Mouse (Mus musculus) E14TG2a.4 (cell line): ENCODE data around the gene Ttc13.
A peak's percentile ranks its signal among the peaks of the same experiment; 100 is the strongest.

Experiments
- H3K27me3 ChIP-seq: 2 replicates; pipeline ENCODE4 v1.6.1; 2014; ENCODE audit warnings: low read length, control low read depth; ENCODE audit not compliant: insufficient read depth
- H3K36me3 ChIP-seq: 2 replicates; pipeline ENCODE4 v1.6.1; 2014; ENCODE audit warnings: low read length, control low read depth; ENCODE audit not compliant: insufficient read depth
- H3K4me1 ChIP-seq: replicated peaks from 2 replicates; pipeline ENCODE4 v1.6.1; 2014; ENCODE audit warnings: low read depth, low read length, control low read depth
- H3K4me3 ChIP-seq: replicated peaks from 2 replicates; pipeline ENCODE4 v1.5.1; 2014; ENCODE audit warnings: mild to moderate bottlenecking, low read length
- H3K9me3 ChIP-seq: 2 replicates; pipeline ENCODE4 v1.6.1; 2014; ENCODE audit warnings: low read length, control low read depth
- CTCF ChIP-seq: conservative IDR thresholded peaks from 2 replicates; pipeline ENCODE4 v1.5.1; 2014; ENCODE audit warnings: low read length
- NANOG ChIP-seq: IDR thresholded peaks from 2 replicates; pipeline ENCODE4 v1.6.1; 2014; ENCODE audit warnings: borderline replicate concordance, low read length, mixed read lengths
- POU5F1 ChIP-seq: IDR thresholded peaks from 2 replicates; pipeline ENCODE4 v1.6.1; 2014; ENCODE audit warnings: low read length, borderline replicate concordance

Ttc13 gene

GRCm38 (mm10) chr8:124695424-124696100 lies 26.2 kb downstream of the Ttc13 start:
- H3K4me3 ChIP-seq = no peak overlapping the region
- peaks cover 92% of the 10 kb centered on the region for H3K36me3 ChIP-seq
- H3K9me3 ChIP-seq = no peaks in the 10 kb centered on the region
- H3K4me1 ChIP-seq = no peaks in the 10 kb centered on the region
- H3K27me3 ChIP-seq = no peaks in the 10 kb centered on the region
- TF ChIP-seq CTCF (no peak), POU5F1 (no peak), NANOG (no peak)

- peaks cover 82% of the 10 kb centered on the region for H3K36me3 ChIP-seq
- no peak for TF ChIP-seq CTCF
- no peak for TF ChIP-seq NANOG
- TF ChIP-seq POU5F1 = no peak
- H3K9me3 ChIP-seq = no peaks in the 10 kb centered on the region
- H3K4me3 ChIP-seq = no peak overlapping the region
- H3K27me3 ChIP-seq = no peaks in the 10 kb centered on the region
- no peaks in the 10 kb centered on the region for H3K4me1 ChIP-seq
Measured at GRCm38 (mm10) chr8:124691706-124692105, 30.1 kb downstream of the Ttc13 start.

GRCm38 (mm10) chr8:124688899-124689298 lies 32.9 kb downstream of the Ttc13 start:
- no peak overlapping the region for H3K4me3 ChIP-seq
- peaks cover 82% of the 10 kb centered on the region for H3K36me3 ChIP-seq
- H3K9me3 ChIP-seq = no peaks in the 10 kb centered on the region
- H3K4me1 ChIP-seq = no peaks in the 10 kb centered on the region
- no peak for TF ChIP-seq CTCF
- TF ChIP-seq POU5F1 = no peak
- no peak for TF ChIP-seq NANOG
- H3K27me3 ChIP-seq = no peaks in the 10 kb centered on the region

- Histone ChIP-seq H3K27me3 (no peaks in the 10 kb centered on the region), H3K4me1 (peaks cover 48% of the 10 kb centered on the region), H3K9me3 (no peaks in the 10 kb centered on the region), H3K4me3 (no peak overlapping the region), H3K36me3 (peaks cover 93% of the 10 kb centered on the region)
- no peak for TF ChIP-seq CTCF
- no peak for TF ChIP-seq POU5F1
- no peak for TF ChIP-seq NANOG
Measured at GRCm38 (mm10) chr8:124682218-124682617, 39.6 kb downstream of the Ttc13 start.

- Histone ChIP-seq H3K4me1 (peaks cover 53% of the 10 kb centered on the region), H3K36me3 (peaks cover 94% of the 10 kb centered on the region), H3K27me3 (no peaks in the 10 kb centered on the region), H3K9me3 (no peaks in the 10 kb centered on the region), H3K4me3 (no peak overlapping the region)
- TF ChIP-seq NANOG (no peak), CTCF (peak; percentile 16; the same call in 1 of the 2 replicates)
Measured at GRCm38 (mm10) chr8:124681792-124682157, 40.0 kb downstream of the Ttc13 start.

- Histone ChIP-seq H3K4me1 (peaks cover 57% of the 10 kb centered on the region), H3K4me3 (no peak overlapping the region), H3K27me3 (no peaks in the 10 kb centered on the region), H3K9me3 (no peaks in the 10 kb centered on the region), H3K36me3 (peaks cover 89% of the 10 kb centered on the region)
- TF ChIP-seq POU5F1 (no peak), NANOG (no peak), CTCF (no peak)
Measured at GRCm38 (mm10) chr8:124681077-124681791, 40.5 kb downstream of the Ttc13 start.

- no peak overlapping the region for H3K4me3 ChIP-seq
- no peaks in the 10 kb centered on the region for H3K27me3 ChIP-seq
- peaks cover 85% of the 10 kb centered on the region for H3K36me3 ChIP-seq
- no peak for TF ChIP-seq CTCF
- TF ChIP-seq POU5F1 = no peak
- no peak for TF ChIP-seq NANOG
- no peaks in the 10 kb centered on the region for H3K9me3 ChIP-seq
- peaks cover 70% of the 10 kb centered on the region for H3K4me1 ChIP-seq
Measured at GRCm38 (mm10) chr8:124678246-124678645, 43.5 kb downstream of the Ttc13 start.

GRCm38 (mm10) chr8:124677486-124677885 lies 44.3 kb downstream of the Ttc13 start:
- Histone ChIP-seq H3K9me3 (no peaks in the 10 kb centered on the region), H3K27me3 (no peaks in the 10 kb centered on the region)
- TF ChIP-seq POU5F1 = no peak
- TF ChIP-seq NANOG = no peak
- TF ChIP-seq CTCF = peak; percentile 80

More at GRCm38 (mm10) chr8:124677486-124677885, 44.3 kb downstream of the Ttc13 start:
- Histone ChIP-seq H3K4me3 (peak overlapping the region; percentile 46), H3K4me1 (peaks cover 73% of the 10 kb centered on the region), H3K36me3 (peaks cover 86% of the 10 kb centered on the region)
